Mouse (Mus musculus) ES-E14 (cell line): Measurements from ENCODE around the gene Myo16. TPM values are rescaled to one million over a fixed set of nuclear protein-coding genes. Genes with fewer than 3 reads are reported as not detected.

ENCODE experiments used
- DNase-seq: peaks from one replicate; pipeline ENCODE4 v3.0.0-alpha.2; 2013; ENCODE audit warnings: low read depth, low spot score
- H3K27ac ChIP-seq: 2 replicates; pipeline ENCODE4 v1.5.1; 2012; ENCODE audit warnings: low read depth, mild to moderate bottlenecking, low read length, moderate library complexity, mixed read lengths; ENCODE audit not compliant: poor library complexity, insufficient read depth, severe bottlenecking
- H3K36me3 ChIP-seq: 2 replicates; pipeline ENCODE4 v1.6.1; 2012; ENCODE audit warnings: mild to moderate bottlenecking, low read length, moderate library complexity, mixed read lengths; ENCODE audit not compliant: control insufficient read depth, poor library complexity, insufficient read depth, severe bottlenecking
- H3K4me1 ChIP-seq, 2 experiments: fragments of 150-350 bp in 1 of 2; sonication (generic) in 1 of 2; 2 replicates each; pipeline ENCODE4 v1.6.1; 2012; ENCODE audit warnings: low read length in 2 of 2, mild to moderate bottlenecking in 1 of 2, mixed read lengths in 1 of 2; ENCODE audit not compliant: control insufficient read depth in 2 of 2, insufficient read depth in 2 of 2, poor library complexity in 1 of 2
- H3K4me3 ChIP-seq, 2 experiments: fragments of 150-350 bp in 1 of 2; sonication (generic) in 1 of 2; 2 replicates each; pipeline ENCODE4 v1.5.1; 2012; ENCODE audit warnings: low read length in 2 of 2, low read depth in 1 of 2, mild to moderate bottlenecking in 1 of 2, mixed read lengths in 1 of 2; ENCODE audit not compliant: insufficient read depth in 1 of 2, poor library complexity in 1 of 2, severe bottlenecking in 1 of 2
- H3K9ac ChIP-seq: 2 replicates; pipeline ENCODE4 v1.6.1; 2012; ENCODE audit warnings: low read depth, mild to moderate bottlenecking, low read length, mixed read lengths; ENCODE audit not compliant: poor library complexity, insufficient read depth, severe bottlenecking
- H3K9me3 ChIP-seq: fragments of 150-350 bp; sonication (generic); 2 replicates; pipeline ENCODE4 v1.6.1; 2012; ENCODE audit warnings: low read depth, mild to moderate bottlenecking, low read length; ENCODE audit not compliant: control insufficient read depth, insufficient read depth
- CHD2 ChIP-seq: IDR thresholded peaks from 2 replicates; pipeline ENCODE4 v1.6.1; 2014; ENCODE audit warnings: mild to moderate bottlenecking, low read depth, low read length, inconsistent platforms
- HCFC1 ChIP-seq: IDR thresholded peaks from 2 replicates; pipeline ENCODE4 v1.6.1; 2012; ENCODE audit warnings: low read length, inconsistent platforms, borderline replicate concordance; ENCODE audit not compliant: insufficient read depth
- MAFK ChIP-seq: IDR thresholded peaks from 2 replicates; pipeline ENCODE4 v1.6.1; 2014; ENCODE audit warnings: mild to moderate bottlenecking, low read depth, low read length, inconsistent platforms; ENCODE audit not compliant: insufficient read depth
- ZC3H11A ChIP-seq: IDR thresholded peaks from 2 replicates; pipeline ENCODE4 v1.6.1; 2012; ENCODE audit warnings: low read depth, mild to moderate bottlenecking, inconsistent platforms, low read length, borderline replicate concordance
- ZNF384 ChIP-seq: IDR thresholded peaks from 2 replicates; pipeline ENCODE4 v1.6.1; 2012; ENCODE audit warnings: low read depth, low read length, inconsistent platforms
- in situ Hi-C, 2 experiments: fragments of 600-800 bp; cut with MboI; formaldehyde crosslinking; loops; one replicate each; pipeline ENCODE4 v1.15.1; 2025; ENCODE audit warnings: low sequenced_read_pairs in 2 of 2, inconsistent platforms in 1 of 2; ENCODE audit not compliant: unreplicated experiment in 2 of 2
- total RNA-seq: library from RNA; depleted of rRNA; stranded (reverse); fragments of 300-350 nt; gene quantifications from 2 replicates; pipeline ENCODE4 v1.2.3, GENCODE M21; 2012

Myo16 gene
- total RNA-seq, 1 experiment = 0.09 TPM

DNA sequence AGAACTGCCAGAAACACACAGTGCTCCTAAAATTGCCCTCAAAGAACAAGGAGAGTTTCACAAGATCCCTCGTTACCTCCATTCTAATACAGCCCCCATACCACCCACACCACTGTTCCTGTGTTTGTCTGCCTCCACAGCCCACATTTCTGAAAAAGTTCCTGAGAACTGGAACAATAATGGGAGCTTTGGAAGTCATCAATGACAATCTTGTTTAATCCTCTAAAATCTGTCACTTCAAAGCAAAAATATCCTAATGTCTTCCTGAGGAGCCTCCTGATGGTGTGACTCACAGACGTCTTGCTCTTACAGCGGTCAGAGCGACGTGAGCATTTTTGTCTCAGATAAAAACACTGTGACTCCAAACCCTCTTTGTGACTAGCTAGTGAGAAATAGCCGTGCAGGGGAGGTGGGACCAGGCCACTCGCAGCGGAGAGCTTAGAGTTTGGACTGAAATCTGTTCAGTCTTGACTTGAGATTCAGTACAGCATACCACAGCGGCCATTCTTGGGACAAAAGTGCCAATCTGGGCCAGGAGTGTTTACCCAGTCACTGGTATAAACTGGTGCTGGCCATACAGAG lies 394.4 kb downstream of the Myo16 start:
- in situ Hi-C loops = no loop called here
- Histone ChIP-seq H3K9ac (no peak overlapping the region), H3K4me3 (no peak overlapping the region), H3K36me3 (no peaks in the 10 kb centered on the region), H3K27ac (no peak overlapping the region), H3K9me3 (no peaks in the 10 kb centered on the region), H3K4me1 (no peaks in the 10 kb centered on the region)
- no peak for TF ChIP-seq MAFK
- TF ChIP-seq ZC3H11A = no peak
- no peak for TF ChIP-seq ZNF384
- no peak for TF ChIP-seq CHD2
- no peak for DNase-seq

- Histone ChIP-seq H3K36me3 (no peaks in the 10 kb centered on the region), H3K9ac (no peak overlapping the region), H3K4me3 (no peak overlapping the region), H3K27ac (no peak overlapping the region), H3K9me3 (no peaks in the 10 kb centered on the region), H3K4me1 (no peaks in the 10 kb centered on the region)
- in situ Hi-C loops = no loop called here
- TF ChIP-seq MAFK = peak; percentile 91
- TF ChIP-seq ZC3H11A = no peak
- TF ChIP-seq HCFC1 = no peak
- TF ChIP-seq ZNF384 = no peak
- no peak for TF ChIP-seq CHD2
- DNase-seq = no peak
These were observed 395.7 kb downstream of the Myo16 start for GRCm38 (mm10) chr8:10549434-10549833.

DNA sequence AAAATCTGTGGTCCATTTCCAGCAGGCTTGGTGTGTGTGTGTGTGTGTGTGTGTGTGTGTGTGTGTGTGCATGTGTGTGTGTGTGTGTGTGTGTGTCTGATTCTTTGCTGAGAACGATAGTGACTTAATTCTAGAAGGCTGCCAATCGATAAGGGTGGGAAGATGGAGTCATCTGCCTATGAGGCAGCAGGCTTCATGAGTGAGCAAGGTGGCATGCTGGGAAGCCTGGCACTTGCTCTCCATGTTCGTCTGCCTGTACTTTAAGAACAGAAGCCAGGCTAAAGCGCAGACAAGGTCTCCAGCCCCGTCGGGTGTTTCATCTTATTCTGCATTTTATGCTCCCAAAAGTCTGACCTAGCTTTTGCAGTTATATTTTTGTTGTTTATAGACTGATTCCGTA lies 404.2 kb downstream of the Myo16 start:
- Histone ChIP-seq H3K9ac (no peak overlapping the region), H3K27ac (no peak overlapping the region), H3K9me3 (no peaks in the 10 kb centered on the region), H3K4me3 (no peak overlapping the region), H3K36me3 (no peaks in the 10 kb centered on the region), H3K4me1 (no peaks in the 10 kb centered on the region)
- DNase-seq = no peak
- in situ Hi-C loops = no loop called here
- TF ChIP-seq HCFC1 (no peak), ZC3H11A (no peak), CHD2 (no peak), MAFK (no peak), ZNF384 (no peak)

- TF ChIP-seq HCFC1 (no peak), ZNF384 (no peak), ZC3H11A (no peak), MAFK (no peak), CHD2 (no peak)
- no peaks in the 10 kb centered on the region for H3K36me3 ChIP-seq
- no peak overlapping the region for H3K4me3 ChIP-seq
- no peak overlapping the region for H3K9ac ChIP-seq
- H3K9me3 ChIP-seq = no peaks in the 10 kb centered on the region
- in situ Hi-C loops = no loop called here
- no peak for DNase-seq
- no peaks in the 10 kb centered on the region for H3K4me1 ChIP-seq
- H3K27ac ChIP-seq = no peak overlapping the region
These were observed 405.8 kb downstream of the Myo16 start for GRCm38 (mm10) chr8:10559479-10559878.

DNA sequence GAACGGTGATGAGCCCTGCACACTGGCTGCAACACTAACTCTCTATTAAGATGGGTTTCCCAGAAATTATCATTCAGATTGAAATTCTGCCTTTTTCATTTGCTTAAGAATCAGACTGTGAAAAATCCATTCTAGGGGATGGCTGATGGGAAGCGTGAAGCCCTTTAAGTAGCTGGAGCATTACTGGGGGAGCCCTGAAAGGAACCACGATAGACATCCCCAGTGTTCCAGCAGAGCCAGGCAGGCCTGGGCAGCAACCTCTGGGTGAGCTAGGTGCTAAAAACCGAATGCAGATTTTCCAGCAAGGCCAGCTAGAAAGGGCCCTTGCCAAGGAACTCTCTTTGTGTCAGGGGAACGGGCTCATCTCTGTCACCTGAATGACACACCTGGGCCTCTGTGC lies 407.9 kb downstream of the Myo16 start:
- TF ChIP-seq HCFC1 = no peak
- no peak for TF ChIP-seq ZNF384
- TF ChIP-seq ZC3H11A = no peak
- no peak for TF ChIP-seq MAFK
- no peak for TF ChIP-seq CHD2
- no peaks in the 10 kb centered on the region for H3K4me1 ChIP-seq
- H3K4me3 ChIP-seq = no peak overlapping the region
- no peak overlapping the region for H3K9ac ChIP-seq
- in situ Hi-C loops = no loop called here
- no peak overlapping the region for H3K27ac ChIP-seq
- no peaks in the 10 kb centered on the region for H3K9me3 ChIP-seq
- no peaks in the 10 kb centered on the region for H3K36me3 ChIP-seq
- no peak for DNase-seq
